Mouse (Mus musculus): ENCODE measurements around the gene Tmem59l.

- no peak for TF ChIP-seq CTCF (IDR thresholded peaks at IDR 0.05; ENCODE audit: insufficient read depth, low read length)
- TF ChIP-seq POLR2A (IDR thresholded peaks at IDR 0.05; ENCODE audit: borderline replicate concordance, extremely low read depth, low read depth, low read length), result no peak
These were observed 48.1 kb upstream of the Tmem59l start for GRCm38 (mm10) chr8:70535221-70535620.
